In genomic region chr11:107131749-107132421, GRCm38 (mm10) we compare ENCODE assay signal across 8 mouse cellular contexts. TPM values are rescaled to one million over a fixed set of nuclear protein-coding genes. Genes with fewer than 3 reads are reported as not detected.
DNase-seq lines count a peak whose midpoint lies in the region; ATAC-seq and TF ChIP-seq lines count a peak whose summit lies in the region.

TSS of gene Bptf (minus strand) at chr11:107132127.

- H3K9me3 ChIP-seq in forebrain, embryonic 10.5 days: no peaks in the 10 kb centered on the region
- no peaks in the 10 kb centered on the region for H3K9me3 ChIP-seq in heart, embryonic 14.5 days (ENCODE audit: control insufficient read depth, low read length)
- no peaks in the 10 kb centered on the region for H3K9me3 ChIP-seq in liver, embryonic 14.5 days (ENCODE audit: control insufficient read depth, low read length)
- H3K9me3 ChIP-seq in stomach, embryonic 15.5 days: no peaks in the 10 kb centered on the region

- DNase-seq in CD8-positive naive resting alpha-beta T cell, adult 2 months (ENCODE audit: low read depth in 2 of 2, low spot score in 2 of 2): peak; percentile 88 to 89
- peak; percentile 73 for DNase-seq in c-Kit-positive CD71-negative TER-119-negative erythroid progenitor cells, embryonic 14.5 days (ENCODE audit: low read depth)
- DNase-seq in forebrain, embryonic 10.5 days (ENCODE audit: extremely low spot score, low spot score): peak; percentile 91
- DNase-seq in kidney, postnatal 14 days: peak; percentile 93
- DNase-seq in liver, embryonic 14.5 days (ENCODE audit: low read depth in 3 of 3, low spot score in 3 of 3): peak; percentile 76 to 79 (median 78)
- peak; percentile 90 for DNase-seq in neural tube, embryonic 10.5 days (ENCODE audit: extremely low spot score, low spot score)

- H3K36me3 ChIP-seq in forebrain, embryonic 10.5 days (replicated peaks): peaks cover 12% of the 10 kb centered on the region; the same call in 1 of the 2 replicates
- 0 out of 2 replicates have a peak, but pooled peaks cover 2% of the 10 kb centered on the region for H3K36me3 ChIP-seq in heart, embryonic 14.5 days (ENCODE audit: control insufficient read depth, insufficient read depth, low read length)
- no peaks in the 10 kb centered on the region for H3K36me3 ChIP-seq in liver, embryonic 14.5 days (replicated peaks; ENCODE audit: control insufficient read depth, insufficient read depth, low read depth)
- no peaks in the 10 kb centered on the region for H3K36me3 ChIP-seq in stomach, embryonic 15.5 days

- peak; percentile 94 for ATAC-seq in heart, embryonic 14.5 days (ENCODE audit: insufficient number of reproducible peaks, insufficient read depth, low FRiP score, low read depth)
- ATAC-seq in liver, embryonic 14.5 days (ENCODE audit: insufficient read depth): peak; percentile 96
- ATAC-seq in stomach, embryonic 15.5 days (ENCODE audit: insufficient read depth, low FRiP score, low read depth): peak; percentile 98

- H3K4me2 ChIP-seq in heart, embryonic 14.5 days (ENCODE audit: low read length): peak within 1 kb of the TSS; percentile 94
- peak within 1 kb of the TSS; percentile 97 for H3K4me2 ChIP-seq in liver, embryonic 14.5 days (ENCODE audit: low read depth)
- H3K4me2 ChIP-seq in stomach, embryonic 15.5 days: peak within 1 kb of the TSS; percentile 94

- peaks cover 25% of the 10 kb centered on the region for H3K4me1 ChIP-seq in forebrain, embryonic 10.5 days
- peaks cover 2 to 15% of the 10 kb centered on the region in 2 experiments; a peak in 3 of 4 replicates for H3K4me1 ChIP-seq in heart, embryonic 14.5 days (ENCODE audit: control insufficient read depth in 2 of 2, insufficient read depth in 2 of 2, low read length in 2 of 2)
- peaks cover 5 to 6% of the 10 kb centered on the region in 2 experiments; a peak in 3 of 4 replicates for H3K4me1 ChIP-seq in liver, embryonic 14.5 days (replicated peaks; ENCODE audit: control insufficient read depth in 2 of 2, insufficient read depth in 2 of 2, low read length in 1 of 2)
- peaks cover 4% of the 10 kb centered on the region; the same call in 1 of the 2 replicates for H3K4me1 ChIP-seq in stomach, embryonic 15.5 days

- peak within 1 kb of the TSS; percentile 97 for H3K9ac ChIP-seq in heart, embryonic 14.5 days (ENCODE audit: low read length)
- H3K9ac ChIP-seq in liver, embryonic 14.5 days (replicated peaks): peak within 1 kb of the TSS; percentile 90
- H3K9ac ChIP-seq in stomach, embryonic 15.5 days: peak within 1 kb of the TSS; percentile 92

- TF ChIP-seq EP300 in liver, embryonic 14.5 days (IDR thresholded peaks at IDR 0.05; ENCODE audit: low read depth): no peak

- peak within 1 kb of the TSS; percentile 99 for H3K27ac ChIP-seq in forebrain, embryonic 10.5 days
- H3K27ac ChIP-seq in heart, embryonic 14.5 days (replicated peaks in 1 of 2; ENCODE audit: control insufficient read depth in 1 of 2, insufficient read depth in 1 of 2, low read depth in 2 of 2, low read length in 2 of 2): peak within 1 kb of the TSS; percentile 95 to 98
- peak within 1 kb of the TSS; percentile 78 for H3K27ac ChIP-seq in liver, embryonic 14.5 days
- H3K27ac ChIP-seq in stomach, embryonic 15.5 days: peak within 1 kb of the TSS; percentile 95

- no peaks in the 10 kb centered on the region for H3K27me3 ChIP-seq in forebrain, embryonic 10.5 days (ENCODE audit: poor library complexity, severe bottlenecking)
- no peaks in the 10 kb centered on the region for H3K27me3 ChIP-seq in heart, embryonic 14.5 days (ENCODE audit: control insufficient read depth, insufficient read depth, low read length)
- H3K27me3 ChIP-seq in liver, embryonic 14.5 days (ENCODE audit: control insufficient read depth, insufficient read depth, low read length): no peaks in the 10 kb centered on the region
- H3K27me3 ChIP-seq in stomach, embryonic 15.5 days (replicated peaks): no peaks in the 10 kb centered on the region

- peak; percentile 57 for TF ChIP-seq CTCF in liver, embryonic 14.5 days (IDR thresholded peaks at IDR 0.05; ENCODE audit: low read depth)

- 0% methylated on average over 46 of the region's 94 CpGs for WGBS in forebrain, embryonic 10.5 days
- WGBS in heart, embryonic 14.5 days: under 1% methylated on average over 53 of the region's 94 CpGs
- WGBS in liver, embryonic 14.5 days (ENCODE audit: insufficient replicate concordance): 2% methylated on average over 33 of the region's 94 CpGs
- under 1% methylated on average over 45 of the region's 94 CpGs for WGBS in stomach, embryonic 15.5 days

- H3K4me3 ChIP-seq in forebrain, embryonic 10.5 days: peak within 1 kb of the TSS; percentile 87
- peak within 1 kb of the TSS; percentile 89 to 92 for H3K4me3 ChIP-seq in heart, embryonic 14.5 days (ENCODE audit: control insufficient read depth in 1 of 2, insufficient read depth in 1 of 2, low read depth in 1 of 2, low read length in 2 of 2)
- H3K4me3 ChIP-seq in liver, embryonic 14.5 days (ENCODE audit: insufficient read depth in 1 of 2, low read depth in 2 of 2, low read length in 2 of 2): peak within 1 kb of the TSS; percentile 93 to 96
- H3K4me3 ChIP-seq in stomach, embryonic 15.5 days (replicated peaks): peak within 1 kb of the TSS; percentile 93

RNA-seq across cellular contexts. Expression of gene Bptf, which starts in this region (rescaled TPM):
- 32.5 and 35.7 TPM in 2 replicates for polyA plus RNA-seq in forebrain, embryonic 10.5 days (2016; fragmentation: Nextera tagmentation; extraction: Ambion mirVana)
- polyA plus RNA-seq in heart, embryonic 14.5 days (2014; fragmentation: Nextera tagmentation; extraction: Ambion mirVana): 25.6 and 31.3 TPM in 2 replicates
- polyA plus RNA-seq in liver, embryonic 14.5 days (2012; rRNA removed): 7.1 and 10.3 TPM in 2 replicates
- polyA plus RNA-seq in liver, embryonic 14.5 days (2014; fragmentation: Nextera tagmentation; extraction: Ambion mirVana): 7.5 and 7.9 TPM in 2 replicates
- polyA plus RNA-seq in stomach, embryonic 15.5 days (2015; fragmentation: Nextera tagmentation; extraction: Ambion mirVana): 28.4 and 28.8 TPM in 2 replicates

Comparison
In these comparisons a context has a peak if more than half of its experiments do, and no peak if none do; other contexts are left out.
1. Peak in every context shown above with its lines: DNase-seq, ATAC-seq, H3K4me3 ChIP-seq and H3K27ac ChIP-seq.